Mouse (Mus musculus): ENCODE data around the gene T2. TPM values are rescaled to one million over a fixed set of nuclear protein-coding genes. Genes with fewer than 3 reads are reported as not detected.

The T2 gene
- polyA plus RNA-seq (2017; shearing (Covaris generic)): 1 to 10 TPM in 1 of 2 experiments, under 1 TPM in 1; 0.51 to 1.1 TPM

DNA sequence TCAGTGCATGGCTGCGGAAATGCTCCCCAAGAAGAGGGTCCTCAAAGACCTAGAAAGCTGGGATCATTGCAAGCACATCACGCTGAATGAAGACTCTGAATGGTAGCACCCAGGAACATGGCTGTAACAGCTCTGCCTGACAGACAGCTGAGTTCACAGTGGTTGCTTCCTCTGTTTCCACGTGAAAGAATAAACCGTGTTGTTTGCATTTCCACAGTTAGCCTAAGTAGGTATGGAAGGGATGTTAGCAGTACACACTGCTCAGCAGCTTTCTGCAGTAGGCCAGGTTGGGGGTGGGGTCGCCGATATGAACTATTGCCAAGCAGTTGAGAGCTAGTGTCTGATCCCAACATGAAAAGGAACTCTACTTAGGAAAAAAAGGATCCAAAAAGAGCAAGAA is at the start of gene T2:
TSS of gene T2 (plus strand) at position 301 of the 400 bp plus-strand sequence.

DNA sequence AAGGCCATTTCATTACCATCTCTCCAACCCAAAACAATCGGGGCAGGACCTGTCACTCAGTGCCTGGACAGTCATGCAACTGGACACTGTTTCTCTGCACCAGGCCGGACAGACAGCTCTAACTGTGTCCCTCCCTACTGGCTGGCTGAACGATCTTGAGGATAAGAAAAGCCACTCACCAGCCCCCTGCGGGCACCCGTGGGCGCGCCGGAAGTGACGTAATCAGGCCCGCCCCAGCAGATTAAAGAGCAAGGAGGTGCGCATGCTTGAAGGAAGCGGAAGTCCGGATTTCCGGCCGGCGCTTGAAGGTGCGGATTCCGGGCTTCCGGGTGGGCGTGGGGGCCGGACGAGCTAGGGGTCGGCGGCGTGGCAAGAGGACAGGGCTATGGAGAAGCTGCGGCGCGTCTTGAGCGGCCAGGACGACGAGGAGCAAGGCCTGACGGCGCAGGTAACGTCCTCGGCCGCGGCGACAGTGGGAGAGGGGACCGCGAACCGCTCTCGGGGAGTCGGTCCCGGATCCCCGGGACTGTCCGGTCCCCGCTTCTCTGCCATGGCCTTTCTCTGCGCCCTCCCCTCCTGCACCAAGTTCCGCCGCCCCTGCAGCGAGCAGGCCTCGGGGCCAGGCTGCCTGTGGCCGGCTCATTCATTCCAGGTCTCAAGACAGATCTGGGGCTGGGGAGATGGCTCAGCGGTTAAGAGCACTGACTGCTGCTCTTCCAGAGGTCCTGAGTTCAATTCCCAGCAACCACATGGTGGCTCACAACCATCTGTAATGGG is 44.8 kb upstream of the T2 start, which contains the start of gene Sft2d1:
TSS of gene Sft2d1 (plus strand) at position 265 of the 777 bp plus-strand sequence.

DNA sequence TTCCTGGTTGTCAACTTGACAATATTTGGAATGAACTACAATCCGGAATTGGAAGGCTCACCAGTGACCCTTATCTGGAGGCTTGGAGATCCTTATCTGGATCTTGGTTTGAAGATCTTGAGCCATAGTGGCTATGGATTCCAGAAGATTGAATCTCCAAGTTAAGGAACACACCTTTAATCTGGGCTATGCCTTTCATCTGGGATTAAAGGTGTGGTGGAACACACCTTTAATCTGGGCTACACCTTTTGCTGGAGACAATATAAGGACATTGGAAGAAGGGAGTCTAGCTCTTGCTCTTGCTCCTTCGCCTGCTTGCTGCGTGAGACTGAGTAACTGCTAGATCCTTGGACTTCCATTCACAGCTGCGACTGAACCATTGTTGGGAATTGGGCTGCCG is 18.6 kb upstream of the T2 start, which contains the start of gene Prr18:
TSS of gene Prr18 (plus strand) at position 301 of the 400 bp plus-strand sequence.

DNA sequence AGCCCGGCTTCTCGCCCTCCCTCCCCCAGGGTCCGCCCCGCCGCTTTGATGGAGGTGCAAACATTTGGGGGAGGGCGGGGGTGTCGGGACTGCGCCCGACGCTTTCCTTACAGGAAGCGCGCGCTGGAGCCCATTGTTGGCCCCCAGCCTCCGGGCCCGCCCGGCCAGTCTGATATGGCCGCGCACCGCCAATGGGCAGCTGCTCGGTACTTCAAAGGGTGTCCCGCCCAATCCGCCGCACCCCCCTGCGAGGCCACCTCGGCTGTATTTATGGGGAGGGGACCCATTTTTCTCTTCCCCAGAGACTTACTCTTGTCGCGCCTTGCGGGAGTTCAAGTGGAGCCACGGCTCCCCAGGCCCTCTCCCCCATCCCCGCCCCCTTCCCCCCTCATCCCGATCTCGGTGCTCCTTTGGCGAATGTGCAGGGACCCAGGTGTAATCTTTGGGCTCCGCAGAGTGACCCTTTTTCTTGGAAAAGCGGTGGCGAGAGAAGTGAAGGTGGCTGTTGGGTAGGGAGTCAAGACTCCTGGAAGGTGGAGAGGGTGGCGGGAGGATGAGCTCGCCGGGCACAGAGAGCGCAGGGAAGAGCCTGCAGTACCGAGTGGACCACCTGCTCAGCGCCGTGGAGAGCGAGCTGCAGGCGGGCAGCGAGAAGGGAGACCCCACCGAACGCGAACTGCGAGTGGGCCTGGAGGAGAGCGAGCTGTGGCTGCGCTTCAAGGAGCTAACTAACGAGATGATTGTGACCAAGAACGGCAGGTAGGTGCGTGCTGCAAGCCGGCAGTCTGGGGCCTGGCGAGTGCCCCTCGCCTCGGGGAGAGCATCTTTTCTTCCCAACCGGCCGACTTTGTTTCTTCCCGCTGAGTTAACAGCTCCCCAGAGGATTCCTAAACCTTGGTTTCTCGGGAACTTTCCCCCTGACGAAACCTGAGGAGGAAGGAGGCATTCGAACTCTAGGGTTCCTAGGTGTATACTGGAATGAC is 78.5 kb downstream of the T2 start, which contains the start of gene T:
TSS of gene T (plus strand) at position 446 of the 983 bp plus-strand sequence.

Other genes with a start within 250 kb of the T2 start
- gene Gm49673, start 208.2 kb upstream of the T2 start, polyA plus RNA-seq (2017; shearing (Covaris generic)): under 1 TPM in 1 of 2 experiments, not detected in 1; 0.68 TPM
- gene Rnaset2a, start 207.9 kb upstream of the T2 start, polyA plus RNA-seq (2017; shearing (Covaris generic)): 10 to 100 TPM; 46.3 to 75.5 TPM
- gene Fgfr1op, start 190.5 kb upstream of the T2 start, polyA plus RNA-seq (2017; shearing (Covaris generic)): 10 to 100 TPM; 16.1 to 18.9 TPM
- gene Ccr6, start 119.9 kb upstream of the T2 start, polyA plus RNA-seq (2017; shearing (Covaris generic)): 10 to 100 TPM in 1 of 2 experiments, 1 to 10 TPM in 1; 3.0 to 46.7 TPM
- gene Mpc1, start 73.1 kb upstream of the T2 start, polyA plus RNA-seq (2017; shearing (Covaris generic)): 100 to 1,000 TPM; 124 to 149 TPM
- gene Sft2d1, start 44.9 kb upstream of the T2 start, polyA plus RNA-seq (2017; shearing (Covaris generic)): 100 to 1,000 TPM; 176 to 213 TPM
- under 1 TPM; 0.34 to 0.65 TPM for gene Prr18, start 18.5 kb upstream of the T2 start, polyA plus RNA-seq (2017; shearing (Covaris generic))
- not detected for gene T, start 78.4 kb downstream of the T2 start, polyA plus RNA-seq (2017; shearing (Covaris generic))
- gene Pde10a, start 169.4 kb downstream of the T2 start, polyA plus RNA-seq (2017; shearing (Covaris generic)): 1 to 10 TPM in 1 of 2 experiments, under 1 TPM in 1; 0.04 to 2.8 TPM
- 1 to 10 TPM; 1.1 to 1.5 TPM for gene Gm17087, start 211.0 kb downstream of the T2 start, polyA plus RNA-seq (2017; shearing (Covaris generic))

Measured in inflammation-experienced regulatory T-cells (primary cell).